Mouse (Mus musculus) kidney, embryonic 16.5 days (tissue): ENCODE data around the gene Tnpo2. TPM values are rescaled to one million over a fixed set of nuclear protein-coding genes. Genes with fewer than 3 reads are reported as not detected.
"Not testable (repeated sequence)": the region's sequence is repeated elsewhere in the genome, so short reads cannot be mapped to it uniquely, and the experiment has no call there.

Experiments used
- ATAC-seq: fragments of 200-750 bp; cut with Nextera tagmentation; 2 replicates; pipeline ENCODE4 v1.8.0; 2017; ENCODE audit warnings: moderate TSS enrichment; ENCODE audit not compliant: low FRiP score, low TSS enrichment
- H3K27ac ChIP-seq: fragments of 300-500 bp; sonication (generic); 2 replicates; pipeline ENCODE4 v1.5.1; 2014; ENCODE audit warnings: low read length
- H3K27me3 ChIP-seq: fragments of 300-500 bp; sonication (generic); 2 replicates; pipeline ENCODE4 v1.6.1; 2014; ENCODE audit warnings: low read length, control low read depth, mixed read lengths; ENCODE audit not compliant: insufficient read depth
- H3K36me3 ChIP-seq: fragments of 300-500 bp; sonication (generic); 2 replicates; pipeline ENCODE4 v1.6.1; 2014; ENCODE audit warnings: low read length, control low read depth, mixed read lengths; ENCODE audit not compliant: insufficient read depth
- H3K4me1 ChIP-seq: fragments of 300-500 bp; sonication (generic); 2 replicates; pipeline ENCODE4 v1.6.1; 2014; ENCODE audit warnings: low read length, control low read depth, mixed read lengths; ENCODE audit not compliant: insufficient read depth
- H3K4me2 ChIP-seq: fragments of 300-500 bp; sonication (generic); replicated peaks from 2 replicates; pipeline ENCODE4 v1.6.1; 2014; ENCODE audit warnings: low read depth, low read length
- H3K4me3 ChIP-seq: fragments of 300-500 bp; sonication (generic); 2 replicates; pipeline ENCODE4 v1.5.1; 2014; ENCODE audit warnings: mild to moderate bottlenecking, low read length
- H3K9ac ChIP-seq: fragments of 300-500 bp; sonication (generic); replicated peaks from 2 replicates; pipeline ENCODE4 v1.6.1; 2014; ENCODE audit warnings: low read length
- H3K9me3 ChIP-seq: fragments of 300-500 bp; sonication (generic); 2 replicates; pipeline ENCODE4 v1.6.1; 2016; ENCODE audit warnings: low read length, control low read depth
- WGBS: fragments of 180-500 bp; shearing (Covaris S2); extraction: QIAGEN DNeasy Blood & Tissue Kit; methylation state at CpG from one replicate; pipeline ENCODE4 v1.1.7; 2014; 5-methylcytosine and 5-hydroxymethylcytosine counted together
- polyA plus RNA-seq: library from polyadenylated mRNA; unstranded; fragments of >200 nt; fragmentation: Nextera tagmentation; extraction: Ambion mirVana; gene quantifications from 2 replicates; pipeline ENCODE4 v1.2.1, GENCODE M21; 2015

Tnpo2 gene
- polyA plus RNA-seq, 1 experiment from 2014 or later = 27.5 TPM

- Histone ChIP-seq H3K4me3 (peak overlapping the region; percentile 66), H3K9me3 (no peaks in the 10 kb centered on the region), H3K9ac (peak overlapping the region; percentile 77), H3K4me2 (peak overlapping the region; percentile 88), H3K27me3 (no peaks in the 10 kb centered on the region), H3K36me3 (peaks cover 22% of the 10 kb centered on the region), H3K27ac (peak overlapping the region; percentile 83), H3K4me1 (peaks cover 25% of the 10 kb centered on the region)
- under 1% methylated on average over 25 of the region's 25 CpGs for WGBS
- no peak for ATAC-seq
Measured at GRCm38 (mm10) chr8:85080214-85080531, 43.5 kb downstream of the Tnpo2 start.

DNA sequence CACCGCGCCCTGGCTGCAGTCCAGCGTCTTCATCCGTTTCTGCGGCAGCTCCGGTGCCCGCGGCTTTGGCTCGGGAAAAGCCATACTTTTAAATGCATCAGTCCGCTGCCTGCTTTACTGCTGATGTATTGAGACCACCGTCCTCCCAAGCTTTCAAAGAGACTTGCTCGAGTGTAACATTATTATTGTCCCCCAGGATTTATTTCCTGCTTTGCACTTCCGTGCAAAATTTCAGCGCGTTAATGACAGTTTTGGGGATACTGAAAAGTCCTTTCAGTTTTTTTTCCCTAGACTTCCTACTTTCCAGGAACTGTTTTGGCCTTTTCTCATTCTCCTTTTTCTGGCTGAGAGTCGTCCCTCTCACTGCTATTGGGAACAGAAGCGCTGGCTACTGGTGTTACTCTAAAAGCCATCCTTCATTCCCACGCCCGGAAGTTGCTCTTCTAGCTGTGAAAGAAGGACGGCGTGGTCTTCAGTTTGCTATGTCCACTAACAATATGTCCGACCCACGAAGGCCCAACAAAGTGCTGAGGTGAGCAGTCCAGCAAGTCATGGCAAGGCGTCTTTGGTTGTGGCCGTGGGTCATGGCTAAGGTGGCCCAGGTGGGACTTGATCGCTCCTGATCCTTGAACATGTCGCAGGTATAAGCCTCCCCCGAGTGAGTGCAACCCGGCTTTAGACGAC, 44.0 kb downstream of the Tnpo2 start, which contains the start of gene Wdr83os:
TSS of gene Wdr83os (plus strand) at position 209 of the 684 bp plus-strand sequence.
- H3K9me3 ChIP-seq = no peaks in the 10 kb centered on the region
- peak within 1 kb of the TSS; percentile 77 for H3K9ac ChIP-seq
- peaks cover 25% of the 10 kb centered on the region for H3K4me1 ChIP-seq
- peak within 1 kb of the TSS; percentile 88 for H3K4me2 ChIP-seq
- under 1% methylated on average over 30 of the region's 30 CpGs for WGBS
- peak within 1 kb of the TSS; percentile 66 for H3K4me3 ChIP-seq
- H3K27ac ChIP-seq = peak within 1 kb of the TSS; percentile 83
- H3K27me3 ChIP-seq = no peaks in the 10 kb centered on the region
- ATAC-seq = peak; percentile 23
- peaks cover 23% of the 10 kb centered on the region for H3K36me3 ChIP-seq

DNA sequence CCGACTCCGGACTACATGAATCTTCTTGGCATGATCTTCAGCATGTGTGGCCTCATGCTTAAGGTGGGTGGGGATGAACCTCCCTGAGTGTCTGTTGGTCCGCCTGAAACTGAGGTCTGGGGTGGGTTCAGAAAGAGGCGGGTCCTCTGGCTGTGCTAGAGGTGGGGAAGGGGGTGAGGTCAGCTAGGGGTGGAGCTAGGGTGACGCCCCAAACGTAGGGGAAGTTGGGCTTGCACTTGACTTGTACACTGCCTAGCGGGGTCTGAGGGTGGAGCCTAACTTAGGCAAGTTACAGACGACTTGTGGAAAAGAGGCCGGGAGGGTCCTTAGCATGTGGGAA, 44.5 kb downstream of the Tnpo2 start, which contains the start of gene Wdr83:
TSS of gene Wdr83 (minus strand) at position 91 of the 340 bp plus-strand sequence.
- Histone ChIP-seq H3K9me3 (no peaks in the 10 kb centered on the region), H3K27ac (peak within 1 kb of the TSS; percentile 83), H3K36me3 (peaks cover 23% of the 10 kb centered on the region), H3K9ac (peak within 1 kb of the TSS; percentile 77), H3K27me3 (no peaks in the 10 kb centered on the region), H3K4me1 (peaks cover 25% of the 10 kb centered on the region), H3K4me3 (peak within 1 kb of the TSS; percentile 66), H3K4me2 (peak within 1 kb of the TSS; percentile 88)
- WGBS = under 1% methylated on average over 9 of the region's 9 CpGs
- peak; percentile 62 for ATAC-seq

DNA sequence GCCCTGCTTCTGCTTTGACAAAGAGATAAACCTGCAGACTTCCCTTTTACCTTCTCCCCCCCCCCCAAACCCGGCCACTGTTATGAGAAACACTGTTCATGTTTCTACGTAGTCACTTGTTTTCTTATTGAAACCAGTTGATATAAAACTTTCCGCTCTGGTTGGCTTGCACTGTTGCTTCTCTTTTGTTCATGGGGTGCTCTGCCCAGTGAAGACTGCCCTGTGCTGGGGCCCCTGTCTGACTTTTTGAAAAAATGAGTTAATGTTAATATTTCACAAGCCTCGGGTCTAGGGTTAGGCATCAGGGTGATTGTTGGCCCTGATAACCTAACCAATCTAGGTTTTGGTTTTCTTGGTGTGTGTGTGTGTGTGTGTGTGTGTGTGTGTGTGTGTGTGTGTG, 45.5 kb downstream of the Tnpo2 start:
- H3K4me2 ChIP-seq, H3K4me3 ChIP-seq, H3K27me3 ChIP-seq, H3K27ac ChIP-seq, ATAC-seq, H3K9ac ChIP-seq, H3K9me3 ChIP-seq: not testable (repeated sequence)
- Histone ChIP-seq H3K36me3 (peaks cover 22% of the 10 kb centered on the region), H3K4me1 (peaks cover 25% of the 10 kb centered on the region)
- WGBS = 88% methylated on average over 4 of the region's 4 CpGs

GRCm38 (mm10) chr8:85083108-85083813, 46.5 kb downstream of the Tnpo2 start, which contains the start of gene Man2b1:
Man2b1 (plus strand) TSS chr8:85083270.
- peaks cover 27% of the 10 kb centered on the region for H3K36me3 ChIP-seq
- no peaks in the 10 kb centered on the region for H3K9me3 ChIP-seq
- peak; percentile 91 for ATAC-seq
- no peaks in the 10 kb centered on the region for H3K27me3 ChIP-seq
- 1% methylated on average over 30 of the region's 30 CpGs for WGBS
- H3K4me1 ChIP-seq = peaks cover 25% of the 10 kb centered on the region
- H3K9ac ChIP-seq = peak within 1 kb of the TSS; percentile 76
- H3K27ac ChIP-seq = peak within 1 kb of the TSS; percentile 52
- H3K4me3 ChIP-seq = peak within 1 kb of the TSS; percentile 72
- H3K4me2 ChIP-seq = peak within 1 kb of the TSS; percentile 85

GRCm38 (mm10) chr8:85084633-85085032, 47.9 kb downstream of the Tnpo2 start:
- ATAC-seq = no peak
- H3K36me3 ChIP-seq = peaks cover 34% of the 10 kb centered on the region
- no peaks in the 10 kb centered on the region for H3K27me3 ChIP-seq
- no peaks in the 10 kb centered on the region for H3K9me3 ChIP-seq
- H3K9ac ChIP-seq = no peak overlapping the region
- H3K27ac ChIP-seq = no peak overlapping the region
- no peak overlapping the region for H3K4me3 ChIP-seq
- WGBS = 84% methylated on average over 8 of the region's 8 CpGs
- no peak overlapping the region for H3K4me2 ChIP-seq
- peaks cover 23% of the 10 kb centered on the region for H3K4me1 ChIP-seq

DNA sequence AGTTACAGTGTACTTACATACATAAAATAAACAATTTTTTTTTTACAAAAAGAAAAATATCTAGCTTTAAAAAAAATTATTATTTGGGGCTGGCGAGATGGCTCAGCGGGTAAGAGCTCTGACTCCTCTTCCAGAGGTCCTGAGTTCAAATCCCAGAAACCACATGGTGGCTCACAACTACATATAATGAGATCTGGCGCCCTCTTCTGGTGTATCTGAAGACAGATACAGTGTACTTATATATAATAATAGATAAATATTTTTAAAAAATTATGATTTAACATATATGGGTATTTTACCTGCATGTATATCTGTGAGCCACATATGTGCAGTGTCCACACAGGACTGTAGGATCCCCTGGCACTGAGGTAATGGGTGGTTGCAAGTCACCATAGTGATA, 49.5 kb downstream of the Tnpo2 start:
- Histone ChIP-seq H3K4me3 (no peak overlapping the region), H3K27me3 (no peaks in the 10 kb centered on the region), H3K4me1 (peaks cover 21% of the 10 kb centered on the region), H3K36me3 (peaks cover 38% of the 10 kb centered on the region), H3K4me2 (no peak overlapping the region), H3K27ac (no peak overlapping the region), H3K9ac (no peak overlapping the region), H3K9me3 (no peaks in the 10 kb centered on the region)
- ATAC-seq = no peak
- 80% methylated on average over 3 of the region's 3 CpGs for WGBS

GRCm38 (mm10) chr8:85088771-85089170, 52.1 kb downstream of the Tnpo2 start:
- no peak overlapping the region for H3K4me2 ChIP-seq
- no peak overlapping the region for H3K9ac ChIP-seq
- H3K4me1 ChIP-seq = peaks cover 5% of the 10 kb centered on the region
- no peaks in the 10 kb centered on the region for H3K27me3 ChIP-seq
- ATAC-seq = no peak
- peaks cover 45% of the 10 kb centered on the region for H3K36me3 ChIP-seq
- H3K4me3 ChIP-seq = no peak overlapping the region
- H3K27ac ChIP-seq = no peak overlapping the region
- WGBS = 77% methylated on average over 2 of the region's 2 CpGs
- no peaks in the 10 kb centered on the region for H3K9me3 ChIP-seq

GRCm38 (mm10) chr8:85090856-85091255, 54.1 kb downstream of the Tnpo2 start:
- H3K27me3 ChIP-seq = no peaks in the 10 kb centered on the region
- no peaks in the 10 kb centered on the region for H3K4me1 ChIP-seq
- H3K27ac ChIP-seq = no peak overlapping the region
- H3K4me2 ChIP-seq = no peak overlapping the region
- H3K4me3 ChIP-seq = no peak overlapping the region
- no peaks in the 10 kb centered on the region for H3K9me3 ChIP-seq
- 91% methylated on average over 11 of the region's 11 CpGs for WGBS
- peaks cover 51% of the 10 kb centered on the region for H3K36me3 ChIP-seq
- ATAC-seq = no peak
- H3K9ac ChIP-seq = no peak overlapping the region

GRCm38 (mm10) chr8:85091526-85092090, 54.9 kb downstream of the Tnpo2 start:
- no peak overlapping the region for H3K4me2 ChIP-seq
- H3K9me3 ChIP-seq = no peaks in the 10 kb centered on the region
- peaks cover 54% of the 10 kb centered on the region for H3K36me3 ChIP-seq
- H3K4me1 ChIP-seq = no peaks in the 10 kb centered on the region
- H3K27ac ChIP-seq = no peak overlapping the region
- H3K4me3 ChIP-seq = no peak overlapping the region
- no peaks in the 10 kb centered on the region for H3K27me3 ChIP-seq
- WGBS = 35% methylated on average over 21 of the region's 21 CpGs
- no peak for ATAC-seq
- H3K9ac ChIP-seq = no peak overlapping the region
